Mouse (Mus musculus) adrenal gland, adult (tissue): ENCODE data around the gene Chrnb2.
"Not testable (repeated sequence)": the region's sequence is repeated elsewhere in the genome, so short reads cannot be mapped to it uniquely, and the experiment has no call there.

Experiments used
- DNase-seq, 2 experiments: peaks; one replicate each; pipeline ENCODE4 v3.0.0; 2022 to 2023; ENCODE audit warnings: low spot score in 1 of 2; ENCODE audit not compliant: inconsistent age in 2 of 2

Chrnb2 gene

DNA sequence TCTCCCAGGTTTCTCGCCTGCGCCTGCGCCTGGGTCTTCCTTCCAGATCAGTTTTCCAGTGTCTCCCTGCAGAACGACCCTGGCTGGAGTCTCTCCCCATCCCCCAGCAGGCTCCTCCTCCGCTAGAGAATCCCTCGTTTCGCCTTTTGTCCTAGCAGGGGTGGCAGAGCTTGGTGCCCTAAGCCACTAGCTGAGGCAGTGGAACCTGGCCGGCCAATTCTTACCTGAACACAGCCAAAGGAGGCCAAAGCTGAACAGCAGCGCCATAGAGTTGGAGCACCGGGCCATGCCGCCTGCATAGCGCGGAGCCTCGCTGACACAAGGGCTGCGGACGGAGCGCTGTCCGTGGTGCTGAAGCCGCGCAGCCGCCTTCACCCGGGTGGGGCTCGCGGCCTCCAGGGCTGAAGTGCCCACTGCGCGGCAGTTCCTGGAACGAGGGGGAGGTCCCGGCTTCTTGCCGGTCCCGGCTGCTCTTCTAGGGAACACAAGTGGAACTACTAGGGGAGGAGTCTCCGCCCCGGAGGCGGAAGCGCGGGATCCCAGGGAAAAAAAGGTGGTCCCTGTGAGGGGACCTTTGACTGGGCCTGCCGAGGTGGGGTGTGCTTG, at the start of gene Chrnb2:
Chrnb2 (minus strand) TSS at position 514 of the 606 bp plus-strand sequence.
- DNase-seq, result peak; percentile 71 to 89

DNA sequence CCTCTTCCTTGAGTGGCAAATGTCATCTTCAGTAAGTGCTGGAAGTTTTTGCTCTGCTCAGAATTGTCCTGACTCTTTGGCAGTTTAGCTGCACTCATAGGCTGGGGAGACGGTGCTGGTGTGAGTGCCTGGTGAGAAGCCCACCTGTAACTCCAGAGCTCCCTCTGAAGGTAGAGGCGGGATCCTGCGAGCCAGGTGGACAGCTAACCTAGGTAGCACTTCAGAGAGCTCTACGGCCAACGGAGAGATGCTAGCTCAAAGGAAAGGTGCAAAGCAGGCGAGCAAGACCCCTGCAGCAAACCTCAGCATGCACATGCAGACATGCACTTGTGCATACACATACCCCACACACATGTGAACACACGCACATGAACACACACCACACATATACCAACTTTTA, 49.6 kb upstream of the Chrnb2 start:
- DNase-seq, result no peak

DNA sequence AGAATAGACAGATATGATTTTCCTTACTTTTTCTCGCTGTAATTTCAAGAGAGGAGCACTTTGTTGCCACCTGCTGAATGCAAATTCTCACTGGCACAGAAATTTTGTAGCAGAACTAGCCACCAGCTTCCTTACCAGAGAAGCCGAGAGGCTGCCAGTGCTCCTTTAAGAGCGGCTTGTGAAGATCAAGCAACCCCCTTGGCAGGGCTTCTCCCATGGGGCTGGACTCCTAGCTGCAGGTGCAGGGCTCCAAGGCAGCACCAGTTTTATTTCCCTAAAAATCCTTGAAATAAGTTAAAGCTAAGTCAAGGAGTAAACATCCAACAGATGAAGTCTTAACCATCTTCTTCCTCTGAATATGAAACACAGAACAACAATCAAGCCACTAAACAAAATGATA, 47.7 kb upstream of the Chrnb2 start:
- no peak for DNase-seq

DNA sequence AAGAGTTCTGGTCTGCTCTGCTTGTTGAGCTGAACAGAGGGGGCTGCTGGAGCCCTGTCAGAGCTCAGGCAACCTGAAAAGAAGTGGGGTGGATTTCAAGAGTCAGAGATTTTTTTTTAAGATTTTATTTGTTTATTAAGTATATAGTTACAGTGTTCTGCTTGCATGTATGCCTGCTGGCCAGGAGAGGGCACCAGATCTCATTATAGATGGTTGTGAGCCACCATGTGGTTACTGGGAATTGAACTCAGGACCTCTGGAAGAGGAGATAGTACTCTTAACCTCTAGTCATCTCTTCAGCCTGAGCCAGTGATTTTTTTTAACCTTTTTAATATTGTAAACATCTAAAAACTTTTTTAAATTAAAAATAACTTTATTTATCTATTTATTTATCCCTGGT, 46.4 kb upstream of the Chrnb2 start:
- DNase-seq, result no peak

DNA sequence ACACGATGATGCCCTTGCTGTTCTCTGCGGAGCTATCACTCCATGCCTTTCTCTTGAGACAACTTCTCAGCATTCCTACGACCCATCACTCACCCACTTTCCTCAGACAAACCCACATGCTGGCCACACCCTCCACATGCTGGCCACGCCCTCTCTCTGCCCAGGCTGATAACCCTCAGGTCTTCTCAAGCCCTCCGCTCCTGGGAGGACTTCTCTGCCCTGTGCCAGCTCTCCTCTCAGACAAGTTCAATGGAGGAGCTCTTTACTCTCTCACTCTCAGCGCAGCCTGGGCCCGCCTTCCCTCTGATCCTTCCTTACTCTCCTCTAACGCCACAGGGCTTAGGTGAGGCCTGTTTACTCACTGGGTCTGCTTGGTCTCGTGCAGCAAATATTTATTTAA, 44.2 kb upstream of the Chrnb2 start:
- no peak for DNase-seq

DNA sequence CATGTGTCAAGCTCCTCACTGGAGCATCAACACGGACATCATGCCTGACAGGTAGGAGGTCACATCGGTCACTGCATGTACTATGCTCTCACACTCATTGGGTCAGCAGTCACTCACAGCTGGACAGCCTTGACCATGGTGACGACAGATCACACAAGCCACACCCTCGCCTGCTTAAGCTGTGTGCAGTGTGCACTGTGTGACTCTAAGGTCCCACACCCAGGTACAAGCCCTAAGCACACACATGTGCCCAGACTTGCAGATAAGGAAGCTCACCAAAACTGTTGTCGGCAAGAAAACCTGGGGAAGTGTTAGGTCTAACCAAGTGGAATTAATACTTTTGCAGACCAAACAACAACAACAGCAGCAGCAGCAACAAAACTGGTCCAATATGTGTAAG, 43.4 kb upstream of the Chrnb2 start:
- no peak for DNase-seq

DNA sequence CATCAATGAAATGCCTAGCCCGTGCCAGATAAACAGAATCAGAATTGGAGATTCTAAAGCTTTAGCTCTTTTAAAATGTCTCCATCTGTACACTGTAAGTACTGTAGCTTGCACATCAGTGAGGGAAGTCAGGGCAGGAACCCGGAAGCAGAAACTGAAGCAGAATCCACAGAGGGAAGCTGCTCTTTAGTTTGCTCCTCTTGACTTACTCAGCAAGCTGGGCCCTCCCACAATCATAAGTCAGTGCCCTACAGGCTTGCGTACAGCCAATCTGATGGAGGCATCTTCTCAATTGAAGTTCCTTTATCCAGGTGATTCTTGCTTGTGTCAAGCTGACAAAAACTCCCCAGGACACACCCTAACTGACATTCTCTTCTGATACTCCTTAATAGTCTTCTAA, 42.7 kb upstream of the Chrnb2 start:
- DNase-seq, result no peak

DNA sequence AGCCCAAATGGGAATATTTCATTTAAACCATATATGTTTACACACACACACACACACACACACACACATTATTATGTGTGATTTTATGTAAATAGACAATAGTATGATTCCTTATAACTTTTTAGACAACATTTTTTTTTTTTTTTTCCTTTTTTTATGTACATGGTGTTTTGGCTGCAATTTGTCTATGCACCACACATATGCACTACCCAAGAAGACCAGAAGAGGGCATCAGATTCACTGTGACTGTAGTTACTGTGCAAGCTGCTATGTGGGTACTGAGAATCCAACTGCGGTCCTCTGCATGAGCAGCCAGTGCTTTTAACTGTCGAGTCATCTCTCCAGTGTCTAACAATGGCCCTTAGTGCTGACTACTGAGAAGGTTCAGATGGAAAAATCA, 42.3 kb upstream of the Chrnb2 start:
- DNase-seq, result no peak

DNA sequence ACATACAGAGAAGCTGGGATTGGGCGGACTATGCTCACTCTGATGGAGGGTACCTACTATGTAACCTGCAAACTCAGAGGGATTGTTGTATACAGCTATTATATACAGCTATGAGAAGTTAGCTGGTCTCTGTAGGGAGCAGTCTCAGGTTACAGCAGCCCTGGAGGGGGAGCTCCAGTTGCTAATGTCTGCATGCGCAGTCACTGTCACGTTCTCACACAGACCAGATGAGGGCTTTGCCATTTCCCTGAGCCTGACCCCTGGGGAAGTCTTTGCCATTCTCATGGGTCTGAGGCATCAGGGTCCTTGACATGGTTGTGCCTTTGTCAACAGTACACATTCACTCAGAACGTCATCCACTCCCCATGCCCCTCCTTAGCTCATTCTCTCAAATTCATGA, 40.7 kb upstream of the Chrnb2 start:
- no peak for DNase-seq

DNA sequence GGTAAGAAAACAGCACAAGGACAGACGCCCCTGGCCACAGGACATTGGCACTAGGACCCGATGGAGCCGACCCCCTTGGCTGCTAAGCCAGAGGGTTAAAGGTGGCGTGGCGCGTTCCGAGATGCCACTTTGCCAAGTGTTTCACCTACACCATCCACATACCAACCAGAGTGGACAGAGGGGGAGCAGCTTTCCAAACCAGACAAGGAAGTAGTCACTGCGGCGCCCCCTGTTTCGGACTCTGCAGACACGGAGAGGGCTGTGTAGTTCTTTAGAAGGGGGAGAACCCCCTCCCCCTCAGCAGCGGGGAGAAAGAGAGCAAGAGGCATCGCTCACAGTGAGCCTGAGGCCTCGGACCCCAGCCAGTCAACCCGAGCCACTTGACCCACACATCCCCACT, 38.4 kb upstream of the Chrnb2 start:
- no peak for DNase-seq

DNA sequence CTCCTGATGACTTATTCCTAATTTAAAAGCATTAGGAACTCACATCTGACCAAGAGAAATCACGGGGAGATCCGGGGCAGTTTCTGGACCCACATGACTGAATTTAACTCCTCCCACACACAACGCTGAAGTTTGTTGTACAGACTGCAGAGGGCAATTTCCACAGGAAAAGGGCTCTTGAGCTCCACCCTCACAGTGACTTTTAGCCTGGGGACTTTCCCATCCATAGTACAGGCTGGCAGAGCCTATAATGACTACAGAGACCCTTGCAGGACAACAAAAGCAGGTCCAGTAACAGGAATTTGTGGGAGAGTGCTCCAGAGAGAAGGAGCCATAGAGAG, 37.0 kb upstream of the Chrnb2 start:
- DNase-seq, result peak in 1 of 2 experiments; percentile 47

DNA sequence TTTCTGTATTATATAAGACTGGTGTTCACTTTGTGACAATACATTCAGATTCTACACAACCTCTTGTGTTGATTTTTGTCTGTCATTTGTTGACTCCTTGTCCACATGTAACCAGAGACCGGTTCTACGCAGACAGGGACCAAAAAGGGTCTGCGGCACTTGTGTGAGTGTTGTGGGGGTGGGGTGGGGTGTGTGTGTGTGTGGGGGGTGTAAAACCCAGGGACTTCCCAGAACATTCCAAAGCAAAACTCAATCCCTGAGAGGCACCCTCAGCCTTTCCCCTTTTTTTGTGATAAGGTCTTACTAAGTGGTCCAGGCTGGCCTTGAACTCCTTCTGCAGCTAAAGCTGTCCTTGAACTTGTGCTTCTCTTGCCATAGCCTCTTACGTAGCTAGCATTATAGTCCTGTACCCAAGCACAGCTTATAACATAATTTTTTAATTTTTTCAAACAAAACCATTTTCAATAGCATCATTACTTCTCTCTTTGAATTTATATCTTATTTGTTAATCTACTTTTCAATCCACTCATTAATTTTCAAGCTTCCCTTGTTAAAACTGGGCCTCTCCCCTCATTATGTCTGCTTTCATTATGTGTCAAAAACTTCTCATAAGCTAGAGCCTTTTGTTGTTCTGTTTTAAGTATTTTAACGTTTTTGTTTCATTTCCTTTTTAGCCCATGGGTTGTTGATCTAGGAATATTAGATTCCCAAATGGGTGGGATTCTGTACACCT, 36.5 kb upstream of the Chrnb2 start:
- DNase-seq, result no peak

DNA sequence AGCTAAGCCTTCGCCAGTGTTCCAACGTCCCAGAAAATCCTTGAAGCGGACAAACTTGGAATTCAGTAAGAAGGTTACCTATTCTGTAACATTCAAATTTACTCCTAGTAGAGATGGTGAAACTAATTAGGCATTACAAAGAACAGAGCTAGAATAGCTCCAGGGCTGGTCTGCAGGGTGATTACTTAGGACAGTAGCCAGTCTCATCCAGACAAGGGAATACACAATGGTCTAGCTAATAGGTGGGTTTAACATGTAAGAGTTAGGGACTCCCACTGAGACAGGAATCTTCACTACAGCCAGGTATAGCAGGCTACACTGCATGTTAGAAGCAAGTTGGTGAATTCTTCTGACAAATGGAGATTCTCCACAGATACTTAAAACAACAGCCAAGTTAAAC, 35.6 kb upstream of the Chrnb2 start:
- DNase-seq, result not testable (repeated sequence)

DNA sequence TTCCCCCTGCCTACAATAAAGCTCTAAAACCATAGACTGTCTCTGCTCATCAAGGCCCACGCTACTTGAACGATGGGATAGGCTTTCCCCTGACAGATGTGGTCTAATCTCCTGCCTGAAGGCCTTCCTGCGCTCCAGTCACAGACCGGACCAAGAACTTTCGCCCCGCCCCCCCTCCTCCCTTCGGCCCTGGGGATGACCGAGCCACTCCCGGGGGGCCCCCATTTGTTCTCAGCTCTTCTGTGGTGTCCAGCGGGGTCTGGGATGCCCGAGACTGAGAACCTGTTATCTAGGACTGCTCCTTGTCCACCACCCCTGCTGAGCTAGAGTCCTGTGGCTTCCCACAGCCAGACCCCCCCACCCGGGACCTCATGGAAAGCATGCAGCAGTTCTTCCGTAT, 35.0 kb upstream of the Chrnb2 start:
- DNase-seq, result no peak

DNA sequence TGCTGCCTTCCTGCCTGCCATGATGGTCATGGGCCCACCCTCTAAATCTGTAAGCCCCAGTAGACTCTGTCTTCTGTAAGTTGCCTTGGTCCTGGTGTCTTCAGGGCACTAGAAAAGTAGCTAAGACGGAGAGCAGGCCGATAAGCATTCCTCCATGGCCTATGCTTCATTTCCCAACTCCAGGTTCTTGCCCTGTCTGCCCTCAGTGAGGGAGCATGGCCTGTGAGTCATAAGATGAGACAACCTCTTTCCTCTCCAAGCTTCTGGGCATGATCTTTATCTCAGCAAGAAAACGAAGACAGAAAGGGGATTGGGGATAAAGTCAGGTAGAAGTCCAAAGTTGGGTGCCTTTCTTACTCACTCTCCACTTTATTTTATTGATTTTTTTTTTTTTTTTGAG, 34.1 kb upstream of the Chrnb2 start:
- peak in 1 of 2 experiments; percentile 57 for DNase-seq

DNA sequence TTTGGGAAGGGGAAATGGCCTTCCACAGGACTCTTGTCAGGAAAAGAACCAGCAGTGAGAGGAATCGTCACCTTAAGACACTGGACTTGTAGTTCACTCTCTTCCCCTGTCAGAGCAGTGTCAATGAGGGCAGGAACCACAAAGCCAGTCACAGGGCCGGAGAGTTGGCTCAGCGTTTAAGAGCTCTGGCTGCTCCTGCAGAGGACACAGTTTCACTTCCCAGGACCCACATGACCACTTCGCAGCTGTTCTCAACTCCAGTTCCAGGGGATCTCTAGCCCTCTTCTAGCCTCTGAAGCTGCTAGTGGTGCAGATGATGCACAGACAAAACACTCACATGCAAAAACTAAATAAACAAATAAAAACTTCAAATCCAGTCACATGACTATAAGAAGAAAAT, 31.9 kb upstream of the Chrnb2 start:
- DNase-seq, result no peak

DNA sequence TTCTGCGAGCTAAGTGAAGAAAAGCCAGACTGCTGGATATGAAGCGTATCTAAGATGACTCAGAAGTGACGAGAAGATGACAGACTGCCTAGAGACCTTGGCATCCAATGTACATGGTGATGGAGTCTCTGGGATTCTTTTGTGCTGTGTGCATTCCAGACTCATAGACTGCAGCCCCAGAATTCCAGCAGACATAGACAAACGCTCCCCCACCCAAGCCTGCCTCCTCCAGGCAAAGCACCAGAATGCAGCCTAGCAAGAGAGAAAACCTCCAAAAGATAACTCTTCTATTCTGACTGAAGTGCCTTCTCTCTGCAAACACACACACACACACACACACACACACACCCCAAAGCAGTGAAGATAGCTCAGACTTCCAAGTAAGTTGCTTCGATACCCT, 31.3 kb upstream of the Chrnb2 start:
- no peak for DNase-seq

DNA sequence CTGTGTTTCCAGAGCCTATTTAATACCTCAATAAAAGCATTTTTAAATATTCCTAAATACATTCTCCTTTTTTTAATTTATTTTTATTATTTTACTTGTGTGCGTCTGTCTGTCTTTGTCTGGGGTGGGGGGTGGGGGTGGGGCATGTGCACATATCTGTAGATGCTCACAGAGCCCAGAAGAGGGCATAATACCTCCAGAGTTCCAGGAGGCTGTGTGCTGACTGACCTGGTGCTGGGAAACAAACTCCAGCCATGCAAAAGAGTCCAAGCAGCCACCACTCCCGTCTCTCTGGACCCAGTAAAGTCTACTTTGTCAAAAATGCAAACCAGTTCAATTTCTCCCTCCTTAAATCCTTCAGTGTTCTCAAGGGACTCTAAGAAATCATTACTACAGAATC, 30.2 kb upstream of the Chrnb2 start:
- no peak for DNase-seq

DNA sequence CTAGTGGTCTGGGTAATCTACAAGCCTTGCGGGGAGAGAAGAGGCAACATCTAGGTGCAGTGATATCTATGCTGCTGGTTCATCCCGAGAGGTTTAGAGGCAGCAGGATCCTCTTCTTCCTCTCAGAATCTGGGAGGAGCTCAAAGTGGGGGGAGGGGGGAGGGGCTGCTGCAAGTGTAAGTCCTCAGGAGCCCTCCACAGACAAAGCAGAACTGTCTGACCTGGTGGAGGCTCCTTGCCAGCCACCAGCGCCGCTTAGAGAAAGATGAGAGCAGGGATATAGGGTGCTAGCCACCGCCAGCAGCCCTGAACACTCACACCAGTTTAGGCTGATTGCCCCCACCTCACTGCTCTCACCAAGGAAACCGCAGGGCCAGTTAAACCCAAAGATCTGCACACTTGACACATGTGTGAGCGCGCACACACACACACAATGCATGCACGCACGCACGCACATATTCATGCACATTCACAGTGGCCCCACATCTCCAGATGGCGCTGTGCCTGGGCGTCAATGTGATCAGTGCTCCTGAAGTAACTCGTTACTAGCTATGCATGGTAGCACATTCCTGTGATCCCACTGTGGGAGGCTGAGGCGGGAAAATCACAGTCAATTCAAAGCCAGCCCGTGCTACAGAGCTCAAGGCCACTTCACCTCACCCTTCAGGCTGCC, 24.4 kb upstream of the Chrnb2 start:
- no peak for DNase-seq

DNA sequence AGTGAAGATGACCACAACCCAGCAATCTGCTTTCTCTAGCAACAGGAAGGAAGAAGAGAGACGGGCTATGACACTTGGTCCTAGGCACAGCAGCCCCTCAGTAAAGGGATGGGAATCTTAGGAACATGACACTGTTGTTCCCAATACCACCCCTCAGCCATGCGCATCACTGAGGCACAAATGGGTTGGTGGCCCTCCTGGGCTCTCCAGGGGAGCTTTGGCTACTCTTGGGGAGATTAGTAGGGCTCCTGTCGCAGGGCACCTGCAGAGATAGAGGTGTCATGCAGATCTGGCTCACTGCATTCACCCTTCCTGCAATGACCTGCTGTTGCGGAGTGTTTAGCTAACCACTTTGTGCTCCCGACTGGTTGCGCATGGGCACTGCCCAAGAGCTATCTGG, 21.8 kb upstream of the Chrnb2 start:
- DNase-seq, result no peak

DNA sequence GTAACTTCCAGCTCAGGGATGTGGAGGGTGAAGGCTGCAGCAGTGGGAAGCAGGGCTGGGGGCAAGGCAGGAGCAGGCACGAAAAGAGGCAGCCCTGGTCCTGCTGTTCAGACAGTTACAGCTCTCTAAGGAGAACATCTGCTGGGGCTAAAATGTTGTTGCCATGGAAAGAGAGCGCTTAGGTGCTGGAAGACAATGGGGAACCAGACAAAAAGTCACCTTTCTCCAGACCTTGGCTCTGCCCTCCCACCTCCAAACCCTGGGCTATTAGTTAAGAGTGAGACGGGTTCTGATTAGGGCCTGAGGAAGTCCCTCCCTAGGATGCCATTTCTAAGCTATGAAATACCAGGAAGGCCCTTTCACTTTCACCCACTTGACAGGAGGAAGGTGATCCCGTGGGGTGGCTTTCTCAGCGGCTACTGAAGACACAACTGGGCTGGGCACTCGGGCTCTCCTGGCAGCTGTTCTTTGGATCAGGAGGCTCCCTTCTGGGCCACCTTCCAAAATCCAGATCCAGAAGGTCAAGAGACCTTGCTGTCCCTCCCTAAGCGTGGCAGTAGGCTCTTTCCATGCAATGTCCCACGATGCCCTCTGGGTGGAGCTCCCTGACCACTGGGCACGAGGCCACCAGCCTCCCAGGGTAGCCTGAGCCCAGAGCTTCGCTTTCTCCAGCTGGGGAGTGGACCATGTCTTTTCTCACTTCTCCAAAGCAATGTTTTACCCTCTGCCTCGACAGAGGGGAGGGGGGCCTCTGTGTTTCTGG, 20.7 kb upstream of the Chrnb2 start:
- peak; percentile 93 to 97 for DNase-seq

DNA sequence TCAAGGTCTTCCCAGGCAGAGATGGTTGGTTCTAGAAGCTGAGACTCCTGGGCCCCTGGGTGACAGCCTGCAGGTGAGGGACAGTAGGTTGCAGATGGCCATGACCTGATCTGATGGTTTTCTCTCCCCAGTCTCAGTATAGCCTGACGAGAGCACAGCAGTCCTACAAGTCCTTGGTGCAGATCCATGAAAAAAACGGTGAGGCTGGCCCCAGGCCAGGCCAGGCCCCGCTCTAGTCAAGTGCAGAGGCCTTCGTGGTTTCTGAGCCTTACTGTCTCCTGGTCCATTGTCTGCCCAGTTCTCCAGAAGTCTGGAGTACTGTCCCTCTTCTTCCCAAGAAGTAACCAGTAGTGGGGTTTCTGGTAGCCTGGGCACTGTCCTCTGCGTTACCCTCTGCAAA, 17.2 kb upstream of the Chrnb2 start:
- DNase-seq, result peak in 1 of 2 experiments; percentile 56
